Mouse (Mus musculus) MEL-GATA-1-ER (cell line): ENCODE measurements at regions not wholly inside any gene's neighbourhood (a gene's known extent, or its start where the extent isn't known, plus 50 kb on each side); places are given as distances from the start of the nearest gene placed in this dataset.
"Not testable (repeated sequence)": the region's sequence is repeated elsewhere in the genome, so short reads cannot be mapped to it uniquely, and the experiment has no call there.

ENCODE experiments used
- DNase-seq: peaks from one replicate; pipeline ENCODE4 v3.0.0-alpha.2; 2012; ENCODE audit warnings: low read depth; ENCODE audit errors: extremely low read depth

GRCm38 (mm10) chr16:86932765-86933164 lies 421.2 kb upstream of the N6amt1 start:
- no peak for DNase-seq

- no peak for DNase-seq
These were observed 455.8 kb upstream of the N6amt1 start for GRCm38 (mm10) chr16:86897967-86898710.

- DNase-seq = no peak
These were observed 459.0 kb upstream of the N6amt1 start for GRCm38 (mm10) chr16:86894982-86895381.

GRCm38 (mm10) chr16:86894333-86894732 lies 459.7 kb upstream of the N6amt1 start:
- no peak for DNase-seq

GRCm38 (mm10) chr16:86888421-86888820 lies 465.6 kb upstream of the N6amt1 start:
- no peak for DNase-seq

GRCm38 (mm10) chr16:86887605-86888004 lies 466.4 kb upstream of the N6amt1 start:
- no peak for DNase-seq

GRCm38 (mm10) chr16:86883862-86884261 lies 470.1 kb upstream of the N6amt1 start:
- DNase-seq = no peak

GRCm38 (mm10) chr16:86882529-86882928 lies 471.5 kb upstream of the N6amt1 start:
- DNase-seq = no peak

GRCm38 (mm10) chr16:86881583-86881982 lies 472.4 kb upstream of the N6amt1 start:
- DNase-seq = no peak

- DNase-seq = no peak
These were observed 493.2 kb upstream of the N6amt1 start for GRCm38 (mm10) chr16:86860828-86861227.

GRCm38 (mm10) chr16:86855891-86856290 lies 498.1 kb upstream of the N6amt1 start:
- no peak for DNase-seq

- DNase-seq = no peak
These were observed 498.7 kb upstream of the N6amt1 start for GRCm38 (mm10) chr16:86855312-86855711.

GRCm38 (mm10) chr16:86853398-86853797 lies 500.6 kb upstream of the N6amt1 start:
- no peak for DNase-seq

- DNase-seq = no peak
These were observed 515.3 kb upstream of the N6amt1 start for GRCm38 (mm10) chr16:86838457-86839337.

GRCm38 (mm10) chr16:86827645-86828044 lies 526.3 kb upstream of the N6amt1 start:
- DNase-seq = no peak

GRCm38 (mm10) chr16:86826641-86827040 lies 527.3 kb upstream of the N6amt1 start:
- DNase-seq = no peak

- no peak for DNase-seq
These were observed 530.5 kb upstream of the N6amt1 start for GRCm38 (mm10) chr16:86823496-86823895.

- no peak for DNase-seq
These were observed 532.4 kb upstream of the N6amt1 start for GRCm38 (mm10) chr16:86821586-86821985.

GRCm38 (mm10) chr16:86818639-86819038 lies 535.3 kb upstream of the N6amt1 start:
- not testable (repeated sequence) for DNase-seq

- no peak for DNase-seq
These were observed 537.0 kb upstream of the N6amt1 start for GRCm38 (mm10) chr16:86816763-86817593.

- no peak for DNase-seq
These were observed 538.0 kb upstream of the N6amt1 start for GRCm38 (mm10) chr16:86816006-86816405.

- no peak for DNase-seq
These were observed 541.3 kb upstream of the N6amt1 start for GRCm38 (mm10) chr16:86812692-86813091.
